Mouse (Mus musculus) neural tube, postnatal 0 days (tissue): ENCODE measurements around the gene Gm5965. TPM values are rescaled to one million over a fixed set of nuclear protein-coding genes. Genes with fewer than 3 reads are reported as not detected.

Experiments
- polyA plus RNA-seq: library from polyadenylated mRNA; unstranded; fragments of >200 nt; fragmentation: Nextera tagmentation; extraction: Ambion mirVana; gene quantifications from 2 replicates; pipeline ENCODE4 v1.2.1, GENCODE M21; 2015

Gm5965 gene
- polyA plus RNA-seq = not detected in 2 replicates

GRCm38 (mm10) chr16:88777596-88777995, at the start of gene Gm5965:
TSS of gene Gm5965 (plus strand) at chr16:88777896.

GRCm38 (mm10) chr16:88728812-88729275, 48.9 kb upstream of the Gm5965 start, which contains the start of gene Krtap13-1:
TSS of gene Krtap13-1 (plus strand) at chr16:88728862.

GRCm38 (mm10) chr16:88751535-88751934, 26.2 kb upstream of the Gm5965 start, which contains the start of gene Krtap13:
TSS of gene Krtap13 (minus strand) at chr16:88751635.

GRCm38 (mm10) chr16:88758547-88758946, 19.1 kb upstream of the Gm5965 start, which contains the start of gene 2310034C09Rik:
TSS of gene 2310034C09Rik (plus strand) at chr16:88758847.

GRCm38 (mm10) chr16:88774106-88774505, 3.6 kb upstream of the Gm5965 start, which contains the start of gene 2310057N15Rik:
TSS of gene 2310057N15Rik (minus strand) at chr16:88774206.

GRCm38 (mm10) chr16:88811827-88812226, 34.1 kb downstream of the Gm5965 start, which contains the start of gene Gm20741:
TSS of gene Gm20741 (minus strand) at chr16:88812220.

GRCm38 (mm10) chr16:88820066-88820465, 42.4 kb downstream of the Gm5965 start, which contains the start of gene Krtap15:
TSS of gene Krtap15 (plus strand) at chr16:88820215.

GRCm38 (mm10) chr16:88826095-88826652, 48.5 kb downstream of the Gm5965 start, which contains the start of gene Krtap14:
TSS of gene Krtap14 (minus strand) at chr16:88826145.

Other genes starting within 250 kb of the Gm5965 start
- 0.06 TPM in 1 of 2 replicates, not detected in the other for gene Cldn8, start 214.7 kb upstream of the Gm5965 start, polyA plus RNA-seq
- not detected in 2 replicates for gene Krtap24-1, start 165.6 kb upstream of the Gm5965 start, polyA plus RNA-seq
- not detected in 2 replicates for gene 2310079G19Rik, start 150.2 kb upstream of the Gm5965 start, polyA plus RNA-seq
- gene Krtap26-1, start 130.1 kb upstream of the Gm5965 start, polyA plus RNA-seq = not detected in 2 replicates
- not detected in 2 replicates for gene Krtap27-1, start 106.2 kb upstream of the Gm5965 start, polyA plus RNA-seq
- gene 2310061N02Rik, start 69.9 kb upstream of the Gm5965 start, polyA plus RNA-seq = not detected in 2 replicates
- not detected in 2 replicates for gene Krtap13-1, start 49.0 kb upstream of the Gm5965 start, polyA plus RNA-seq
- not detected in 2 replicates for gene Krtap13, start 26.3 kb upstream of the Gm5965 start, polyA plus RNA-seq
- not detected in 2 replicates for gene 2310034C09Rik, start 19.0 kb upstream of the Gm5965 start, polyA plus RNA-seq
- gene 2310057N15Rik, start 3.7 kb upstream of the Gm5965 start, polyA plus RNA-seq = not detected in 2 replicates
- not detected in 2 replicates for gene Gm20741, start 34.3 kb downstream of the Gm5965 start, polyA plus RNA-seq
- gene Krtap15, start 42.3 kb downstream of the Gm5965 start, polyA plus RNA-seq = not detected in 2 replicates
- not detected in 2 replicates for gene Krtap14, start 48.2 kb downstream of the Gm5965 start, polyA plus RNA-seq
- gene Krtap19-1, start 91.5 kb downstream of the Gm5965 start, polyA plus RNA-seq = not detected in 2 replicates
- gene Krtap19-2, start 96.4 kb downstream of the Gm5965 start, polyA plus RNA-seq = not detected in 2 replicates
- not detected in 2 replicates for gene Krtap19-3, start 100.1 kb downstream of the Gm5965 start, polyA plus RNA-seq
- not detected in 2 replicates for gene Krtap19-4, start 107.2 kb downstream of the Gm5965 start, polyA plus RNA-seq
- not detected in 2 replicates for gene Krtap19-5, start 118.6 kb downstream of the Gm5965 start, polyA plus RNA-seq
- not detected in 2 replicates for gene Krtap19-9b, start 154.4 kb downstream of the Gm5965 start, polyA plus RNA-seq
- gene Krtap16-3, start 185.0 kb downstream of the Gm5965 start, polyA plus RNA-seq = not detected in 2 replicates
- not detected in 2 replicates for gene Krtap22-2, start 232.9 kb downstream of the Gm5965 start, polyA plus RNA-seq
- gene Gm10229, start 237.4 kb downstream of the Gm5965 start, polyA plus RNA-seq = not detected in 2 replicates